Mouse (Mus musculus): ENCODE data around the gene Nova1. TPM values are rescaled to one million over a fixed set of nuclear protein-coding genes. Genes with fewer than 3 reads are reported as not detected.

Gene Nova1
- 0.08 TPM in 1 of 2 replicates, not detected in the other for polyA plus RNA-seq (2012; ENCODE audit: low replicate concordance)

GRCm38 (mm10) chr12:46818856-46819347, at the start of gene Nova1:
TSS of gene Nova1 (minus strand) at chr12:46818929.

Measured in leukemia stem cell, adult 10-12 weeks (primary cell).